Comparison of ENCODE assay signal across 13 mouse cellular contexts in genomic region chr12:36032419-36032818, GRCm38 (mm10). TPM values are rescaled to one million over a fixed set of nuclear protein-coding genes. Genes with fewer than 3 reads are reported as not detected.
DNase-seq lines count a peak whose midpoint lies in the region; ATAC-seq lines count a peak whose summit lies in the region.
"Had no signal": no experiment of that assay in that cellular context is flagged by ENCODE, and none has a peak within 500 bp of the region (broad histone marks: within the 10 kb centered on the region; RNA-seq: fewer than 3 reads in every experiment).

No protein-coding gene starts in this region.

- H3K9ac ChIP-seq in neural tube, embryonic 13.5 days: no peak overlapping the region
- no peak overlapping the region for H3K9ac ChIP-seq in neural tube, embryonic 15.5 days (replicated peaks)
- no peak overlapping the region for H3K9ac ChIP-seq in heart, embryonic 14.5 days (ENCODE audit: low read length)
- H3K9ac ChIP-seq: liver, postnatal 0 days had no signal

- no peaks in the 10 kb centered on the region for H3K27me3 ChIP-seq in neural tube, embryonic 13.5 days
- no peaks in the 10 kb centered on the region for H3K27me3 ChIP-seq in neural tube, embryonic 15.5 days (replicated peaks)
- no peaks in the 10 kb centered on the region for H3K27me3 ChIP-seq in heart, embryonic 14.5 days (ENCODE audit: control insufficient read depth, insufficient read depth, low read length)
- no peaks in the 10 kb centered on the region for H3K27me3 ChIP-seq in splenic B cell, adult 2 months (ENCODE audit: control insufficient read depth, insufficient read depth, low read length, poor library complexity, severe bottlenecking)

- no peaks in the 10 kb centered on the region for H3K36me3 ChIP-seq in neural tube, embryonic 13.5 days
- no peaks in the 10 kb centered on the region for H3K36me3 ChIP-seq in neural tube, embryonic 15.5 days
- no peaks in the 10 kb centered on the region for H3K36me3 ChIP-seq in heart, embryonic 14.5 days (ENCODE audit: control insufficient read depth, insufficient read depth, low read length)
- no peaks in the 10 kb centered on the region for H3K36me3 ChIP-seq in splenic B cell, adult 2 months (ENCODE audit: control insufficient read depth, insufficient read depth, low read length, poor library complexity, severe bottlenecking)

- H3K9me3 ChIP-seq in neural tube, embryonic 13.5 days: no peaks in the 10 kb centered on the region
- H3K9me3 ChIP-seq in neural tube, embryonic 15.5 days (replicated peaks): 0 out of 2 replicates have a peak, but pooled peaks cover 9% of the 10 kb centered on the region
- H3K9me3 ChIP-seq in heart, embryonic 14.5 days (ENCODE audit: control insufficient read depth, low read length): no peaks in the 10 kb centered on the region

- no peak for ATAC-seq in neural tube, embryonic 13.5 days (ENCODE audit: low read depth)
- ATAC-seq in neural tube, embryonic 15.5 days (ENCODE audit: low FRiP score): no peak
- ATAC-seq in heart, embryonic 14.5 days (ENCODE audit: insufficient number of reproducible peaks, insufficient read depth, low FRiP score, low read depth): no peak
- ATAC-seq in inflammation-experienced regulatory T-cells, adult 6 months: no peak
- ATAC-seq: activated CD4-positive, CD25-positive, alpha-beta regulatory T cell, adult 4 months; liver, postnatal 0 days had no signal

- 75% methylated on average over 4 of the region's 4 CpGs for WGBS in neural tube, embryonic 13.5 days
- 65% methylated on average over 4 of the region's 4 CpGs for WGBS in neural tube, embryonic 15.5 days
- WGBS in heart, embryonic 14.5 days: 69% methylated on average over 4 of the region's 4 CpGs

- no peak overlapping the region for H3K4me2 ChIP-seq in neural tube, embryonic 13.5 days
- no peak overlapping the region for H3K4me2 ChIP-seq in neural tube, embryonic 15.5 days
- H3K4me2 ChIP-seq in heart, embryonic 14.5 days (ENCODE audit: low read length): no peak overlapping the region

- H3K27ac ChIP-seq in neural tube, embryonic 13.5 days (replicated peaks): 0 out of 2 replicates have a peak overlapping the region, but pooled peaks have one; percentile 7
- no peak overlapping the region for H3K27ac ChIP-seq in neural tube, embryonic 15.5 days (replicated peaks)
- peak overlapping the region; percentile 35 to 73; a peak in 3 of 4 replicates for H3K27ac ChIP-seq in heart, embryonic 14.5 days (replicated peaks in 1 of 2; ENCODE audit: control insufficient read depth in 1 of 2, insufficient read depth in 1 of 2, low read depth in 2 of 2, low read length in 2 of 2)
- H3K27ac ChIP-seq: forebrain, embryonic 10.5 days had no signal

- no peak overlapping the region for H3K4me3 ChIP-seq in neural tube, embryonic 13.5 days
- H3K4me3 ChIP-seq in neural tube, embryonic 15.5 days (replicated peaks): no peak overlapping the region
- H3K4me3 ChIP-seq in heart, embryonic 14.5 days (ENCODE audit: control insufficient read depth in 1 of 2, insufficient read depth in 1 of 2, low read depth in 1 of 2, low read length in 2 of 2): no peak overlapping the region
- H3K4me3 ChIP-seq: forebrain, embryonic 10.5 days had no signal

- DNase-seq in kidney, adult 9 months: peak; percentile 38
- DNase-seq in kidney, adult 11 months: no peak
- DNase-seq in splenic B cell, adult 2 months (ENCODE audit: low read depth, low spot score): peak; percentile 50
- DNase-seq: embryo, embryonic 11 days; gastrocnemius, postnatal 25 days; liver, postnatal 0 days had no signal

- peaks cover 19% of the 10 kb centered on the region for H3K4me1 ChIP-seq in neural tube, embryonic 13.5 days (replicated peaks)
- peaks cover 13% of the 10 kb centered on the region; the same call in 1 of the 2 replicates for H3K4me1 ChIP-seq in neural tube, embryonic 15.5 days
- H3K4me1 ChIP-seq in heart, embryonic 14.5 days (ENCODE audit: control insufficient read depth in 2 of 2, insufficient read depth in 2 of 2, low read length in 2 of 2): peaks cover 5 to 6% of the 10 kb centered on the region in 2 experiments; a peak in 3 of 4 replicates
- H3K4me1 ChIP-seq: forebrain, embryonic 10.5 days had no signal

RNA-seq across cellular contexts. Expression of gene Tspan13, which starts 9.9 kb away (rescaled TPM):
- 392 and 398 TPM in 2 replicates for polyA plus RNA-seq in neural tube, embryonic 13.5 days (2015; fragmentation: Nextera tagmentation; extraction: Ambion mirVana)
- 380 and 441 TPM in 2 replicates for polyA plus RNA-seq in neural tube, embryonic 15.5 days (2015; fragmentation: Nextera tagmentation; extraction: Ambion mirVana)
- 62.6 and 66.8 TPM in 2 replicates for polyA plus RNA-seq in heart, embryonic 14.5 days (2014; fragmentation: Nextera tagmentation; extraction: Ambion mirVana)
- polyA plus RNA-seq in inflammation-experienced regulatory T-cells, adult 6 months (2017; shearing (Covaris generic)): 100 to 1,000 TPM; 217 to 248 (median 230) TPM

RNA-seq across cellular contexts. Expression of gene Agr2, which starts 39.7 kb away (rescaled TPM):
- 0.40 TPM in 1 of 2 replicates, not detected in the other for polyA plus RNA-seq in neural tube, embryonic 13.5 days (2015; fragmentation: Nextera tagmentation; extraction: Ambion mirVana)
- polyA plus RNA-seq in neural tube, embryonic 15.5 days (2015; fragmentation: Nextera tagmentation; extraction: Ambion mirVana): 6.1 TPM in 1 of 2 replicates, not detected in the other
- 0.27 and 0.62 TPM in 2 replicates for polyA plus RNA-seq in heart, embryonic 14.5 days (2014; fragmentation: Nextera tagmentation; extraction: Ambion mirVana)
- not detected for polyA plus RNA-seq in inflammation-experienced regulatory T-cells, adult 6 months (2017; shearing (Covaris generic))
- polyA plus RNA-seq: activated CD4-positive, CD25-positive, alpha-beta regulatory T cell, adult 4 months; forebrain, embryonic 10.5 days; liver, postnatal 0 days; neural tube, embryonic 11.5 days had no signal
